Mouse (Mus musculus): Measurements from ENCODE around the gene Zfp423. TPM values are rescaled to one million over a fixed set of nuclear protein-coding genes. Genes with fewer than 3 reads are reported as not detected.

Zfp423 gene
- total RNA-seq, 1 experiment from 2014 or later, result not detected

GRCm38 (mm10) chr8:87663349-87664216 lies 295.8 kb downstream of the Zfp423 start:
- no peak for ATAC-seq (replicated peaks; ENCODE audit: insufficient number of reproducible peaks, low FRiP score, low TSS enrichment, poor library complexity, severe bottlenecking)

GRCm38 (mm10) chr8:87662811-87663341 lies 296.5 kb downstream of the Zfp423 start:
- no peak for ATAC-seq (replicated peaks; ENCODE audit: insufficient number of reproducible peaks, low FRiP score, low TSS enrichment, poor library complexity, severe bottlenecking)

- ATAC-seq (replicated peaks; ENCODE audit: insufficient number of reproducible peaks, low FRiP score, low TSS enrichment, poor library complexity, severe bottlenecking), result no peak
Observed at GRCm38 (mm10) chr8:87662307-87662771, 297.1 kb downstream of the Zfp423 start.

- no peak for ATAC-seq (replicated peaks; ENCODE audit: insufficient number of reproducible peaks, low FRiP score, low TSS enrichment, poor library complexity, severe bottlenecking)
Observed at GRCm38 (mm10) chr8:87660916-87661910, 298.2 kb downstream of the Zfp423 start.

DNA sequence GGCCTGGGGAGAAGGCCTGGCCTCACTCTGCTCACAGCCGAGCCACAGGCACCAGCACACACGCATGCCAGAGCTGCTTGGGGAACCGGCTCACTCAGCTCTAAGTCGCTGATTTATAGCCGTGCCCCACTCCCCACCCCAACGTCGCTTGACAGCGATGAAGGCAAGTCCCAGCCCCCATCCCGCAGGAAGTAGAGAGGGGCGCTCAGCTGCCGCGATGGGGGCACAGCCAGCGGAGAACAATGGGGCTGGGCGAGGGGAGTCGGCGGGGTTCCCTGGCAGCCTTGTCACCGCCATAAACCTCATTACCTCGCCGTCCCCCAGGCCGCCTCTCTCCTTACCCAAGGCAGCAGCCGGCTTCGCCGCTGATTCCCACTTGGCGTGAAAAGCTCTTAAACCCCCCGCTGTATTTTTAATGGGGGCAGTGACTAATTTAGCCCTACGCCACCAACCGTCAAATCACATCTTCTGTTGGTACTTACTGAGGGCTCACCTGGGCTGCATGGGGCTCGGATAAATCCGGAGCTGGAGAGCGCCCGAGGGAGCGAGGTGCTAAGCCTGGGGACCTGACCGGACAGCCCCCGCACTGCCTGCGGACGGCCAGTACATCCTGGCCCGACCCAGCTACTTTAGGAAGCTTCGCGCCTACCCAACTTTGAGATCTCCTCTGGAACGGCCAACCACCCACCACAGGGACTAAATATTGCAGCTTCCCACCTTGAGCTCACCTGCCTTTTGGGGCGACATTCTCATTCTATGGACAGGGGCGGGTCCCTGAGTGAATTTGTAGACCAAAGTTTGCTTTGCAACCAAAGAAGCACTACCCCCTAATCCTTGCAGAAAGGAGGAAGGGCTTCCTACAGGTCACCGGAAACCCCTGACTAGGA lies 299.1 kb downstream of the Zfp423 start:
- ATAC-seq (replicated peaks; ENCODE audit: insufficient number of reproducible peaks, low FRiP score, low TSS enrichment, poor library complexity, severe bottlenecking), result no peak

- ATAC-seq (replicated peaks; ENCODE audit: insufficient number of reproducible peaks, low FRiP score, low TSS enrichment, poor library complexity, severe bottlenecking), result no peak
Observed at GRCm38 (mm10) chr8:87657488-87657887, 301.9 kb downstream of the Zfp423 start.

GRCm38 (mm10) chr8:87656484-87657230 lies 302.7 kb downstream of the Zfp423 start:
- ATAC-seq (replicated peaks; ENCODE audit: insufficient number of reproducible peaks, low FRiP score, low TSS enrichment, poor library complexity, severe bottlenecking), result no peak

GRCm38 (mm10) chr8:87655946-87656345 lies 303.4 kb downstream of the Zfp423 start:
- ATAC-seq (replicated peaks; ENCODE audit: insufficient number of reproducible peaks, low FRiP score, low TSS enrichment, poor library complexity, severe bottlenecking), result no peak

DNA sequence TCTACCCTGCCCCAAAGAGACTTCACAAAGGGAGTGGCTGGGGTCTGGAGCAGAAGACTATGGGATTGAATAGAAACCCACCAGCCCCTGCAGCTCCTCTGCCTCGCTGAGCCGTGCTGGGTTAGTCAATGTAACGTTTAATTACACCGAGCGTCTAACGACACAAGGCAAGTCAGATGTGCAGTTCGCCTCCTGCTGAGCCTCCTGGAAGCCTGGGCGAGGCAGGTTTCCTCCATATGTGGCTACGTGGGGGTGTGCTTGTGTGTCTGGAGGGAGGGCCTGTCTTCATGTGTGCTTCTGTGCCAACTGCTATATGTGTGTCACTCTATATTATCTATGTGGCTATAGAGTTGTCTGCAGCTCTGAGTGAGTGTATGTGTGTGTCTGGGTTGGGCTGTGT lies 311.6 kb downstream of the Zfp423 start:
- ATAC-seq (replicated peaks; ENCODE audit: insufficient number of reproducible peaks, low FRiP score, low TSS enrichment, poor library complexity, severe bottlenecking), result no peak

GRCm38 (mm10) chr8:87645829-87646483 lies 313.4 kb downstream of the Zfp423 start:
- ATAC-seq (replicated peaks; ENCODE audit: insufficient number of reproducible peaks, low FRiP score, low TSS enrichment, poor library complexity, severe bottlenecking), result no peak

GRCm38 (mm10) chr8:87645371-87645770 lies 314.0 kb downstream of the Zfp423 start:
- ATAC-seq (replicated peaks; ENCODE audit: insufficient number of reproducible peaks, low FRiP score, low TSS enrichment, poor library complexity, severe bottlenecking), result no peak

- ATAC-seq (replicated peaks; ENCODE audit: insufficient number of reproducible peaks, low FRiP score, low TSS enrichment, poor library complexity, severe bottlenecking), result no peak
Observed at GRCm38 (mm10) chr8:87640930-87641329, 318.5 kb downstream of the Zfp423 start.

DNA sequence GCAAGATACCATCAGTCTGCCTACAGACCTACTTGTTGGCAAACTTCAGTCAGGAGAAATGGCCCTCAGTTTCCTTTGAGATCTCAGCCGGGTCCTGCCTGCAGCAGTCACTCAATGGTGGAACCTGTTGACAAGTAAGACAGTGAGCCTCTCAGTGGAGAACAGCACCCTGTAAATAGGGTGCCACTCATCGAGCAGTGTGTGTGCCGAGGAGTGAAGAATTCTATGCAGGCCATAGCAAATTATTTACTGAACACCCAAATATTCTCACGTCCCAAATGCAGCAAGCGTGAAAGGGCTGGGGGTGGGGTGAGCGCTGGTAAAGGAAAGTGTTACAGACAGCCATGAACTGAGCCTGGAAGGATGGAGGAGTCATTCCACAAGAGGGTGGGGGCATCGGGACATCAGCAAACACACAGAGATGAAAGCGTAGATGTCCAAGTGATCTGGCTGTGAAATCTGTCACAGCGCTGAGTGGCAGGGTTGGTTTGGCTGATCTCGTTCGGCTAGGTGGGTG lies 323.1 kb downstream of the Zfp423 start:
- ATAC-seq (replicated peaks; ENCODE audit: insufficient number of reproducible peaks, low FRiP score, low TSS enrichment, poor library complexity, severe bottlenecking), result no peak

- ATAC-seq (replicated peaks; ENCODE audit: insufficient number of reproducible peaks, low FRiP score, low TSS enrichment, poor library complexity, severe bottlenecking), result no peak
Observed at GRCm38 (mm10) chr8:87631776-87632175, 327.6 kb downstream of the Zfp423 start.

DNA sequence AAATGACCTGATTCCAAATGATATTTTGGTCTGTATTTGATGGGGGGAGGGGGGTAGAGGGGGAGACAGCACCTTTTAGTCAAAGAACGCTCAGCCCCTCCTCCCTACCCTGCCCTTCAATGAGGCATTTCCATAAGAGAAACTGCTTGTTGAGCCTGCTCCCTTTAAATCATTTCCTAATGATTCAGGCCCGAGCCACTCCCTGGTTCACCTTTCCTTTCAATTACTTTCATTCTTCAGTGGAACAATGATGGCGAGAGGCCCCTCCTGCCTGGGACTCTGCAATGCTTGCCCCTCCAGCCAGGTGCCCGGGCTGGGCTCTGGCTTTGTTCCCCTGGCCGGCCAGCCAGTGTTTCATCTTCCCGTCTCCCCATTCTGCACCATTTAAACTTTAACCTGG lies 329.7 kb downstream of the Zfp423 start:
- ATAC-seq (replicated peaks; ENCODE audit: insufficient number of reproducible peaks, low FRiP score, low TSS enrichment, poor library complexity, severe bottlenecking), result no peak

- no peak for ATAC-seq (replicated peaks; ENCODE audit: insufficient number of reproducible peaks, low FRiP score, low TSS enrichment, poor library complexity, severe bottlenecking)
Observed at GRCm38 (mm10) chr8:87621181-87621580, 338.2 kb downstream of the Zfp423 start.

- ATAC-seq (replicated peaks; ENCODE audit: insufficient number of reproducible peaks, low FRiP score, low TSS enrichment, poor library complexity, severe bottlenecking), result no peak
Observed at GRCm38 (mm10) chr8:87620225-87620624, 339.2 kb downstream of the Zfp423 start.
